Mouse (Mus musculus) urinary bladder, postnatal 25 days (tissue): ENCODE measurements around the gene Hist1h4h.

ENCODE experiments used
- DNase-seq: peaks from one replicate; pipeline ENCODE4 v3.0.0; 2022; ENCODE audit warnings: low spot score

The Hist1h4h gene

GRCm38 (mm10) chr13:23576906-23577639, 46.2 kb downstream of the Hist1h4h start:
- DNase-seq = no peak

- no peak for DNase-seq
Measured at GRCm38 (mm10) chr13:23577835-23578234, 47.0 kb downstream of the Hist1h4h start.
